Mouse (Mus musculus): ENCODE measurements at regions not wholly inside any gene's neighbourhood (a gene's known extent, or its start where the extent isn't known, plus 50 kb on each side); places are given as distances from the start of the nearest gene placed in this dataset.

- no peak for TF ChIP-seq CTCF (IDR thresholded peaks at IDR 0.05)
- TF ChIP-seq POLR2A (IDR thresholded peaks at IDR 0.05; ENCODE audit: insufficient read depth, low read depth, low read length): no peak
Measured at GRCm38 (mm10) chr15:62787753-62788152, 1057.2 kb downstream of the Gsdmc2 start.

Measured in heart, adult 2 months (tissue).